Mouse (Mus musculus) bone marrow, adult 2 months (tissue): ENCODE data around the gene 4930404N11Rik. TPM values are rescaled to one million over a fixed set of nuclear protein-coding genes. Genes with fewer than 3 reads are reported as not detected.

Experiments
- H3K27ac ChIP-seq: fragments of 200-500 bp; 2 replicates; pipeline ENCODE4 v1.5.1; 2012; ENCODE audit warnings: low read depth, mild to moderate bottlenecking, control low read depth, inconsistent platforms, low read length; ENCODE audit not compliant: control insufficient read depth, poor library complexity, insufficient read depth
- H3K4me1 ChIP-seq: fragments of 200-500 bp; 2 replicates; pipeline ENCODE4 v1.6.1; 2011; ENCODE audit warnings: low read length; ENCODE audit not compliant: control insufficient read depth, insufficient read depth
- H3K4me3 ChIP-seq: fragments of 200-500 bp; replicated peaks from 2 replicates; pipeline ENCODE3; 2011; ENCODE audit warnings: mild to moderate bottlenecking, low read depth, low read length, control low read depth; ENCODE audit not compliant: control insufficient read depth
- CTCF ChIP-seq: fragments of 200-500 bp; IDR thresholded peaks from 2 replicates; pipeline ENCODE4 v1.5.1; 2011; ENCODE audit warnings: low read length, control low read depth; ENCODE audit not compliant: control insufficient read depth, insufficient read depth
- POLR2A ChIP-seq: fragments of 200-500 bp; IDR thresholded peaks from 2 replicates; pipeline ENCODE4 v1.6.1; 2011; ENCODE audit warnings: low read depth, mild to moderate bottlenecking, control low read depth, low read length, borderline replicate concordance; ENCODE audit not compliant: control insufficient read depth
- WGBS: fragments of 180-500 bp; shearing (Covaris S2); methylation state at CpG from one replicate; pipeline ENCODE4 v1.1.7; 2018; 5-methylcytosine and 5-hydroxymethylcytosine counted together
- polyA plus RNA-seq: library from polyadenylated mRNA; stranded (reverse); fragments of >200 nt; gene quantifications from 2 replicates; pipeline ENCODE4 v1.2.4, GENCODE M21; 2011; ENCODE audit warnings: low replicate concordance; ENCODE audit not compliant: missing spikeins, insufficient read depth, insufficient read length

The 4930404N11Rik gene
- polyA plus RNA-seq, 1 experiment = 12.3 TPM

GRCm38 (mm10) chr10:81404720-81405119 is 39.1 kb upstream of the 4930404N11Rik start:
- TF ChIP-seq CTCF (no peak), POLR2A (no peak)
- peak overlapping the region; percentile 46 for H3K4me3 ChIP-seq
- peak overlapping the region; percentile 72 for H3K27ac ChIP-seq
- H3K4me1 ChIP-seq = peaks cover 11% of the 10 kb centered on the region
- WGBS = 32% methylated on average over 18 of the region's 18 CpGs

- 64% methylated on average over 9 of the region's 9 CpGs for WGBS
Observed at GRCm38 (mm10) chr10:81404082-81404481, 38.5 kb upstream of the 4930404N11Rik start.

GRCm38 (mm10) chr10:81403511-81403910 is 37.9 kb upstream of the 4930404N11Rik start:
- Histone ChIP-seq H3K4me3 (no peak overlapping the region), H3K27ac (no peak overlapping the region), H3K4me1 (peaks cover 10% of the 10 kb centered on the region)
- WGBS = 91% methylated on average over 10 of the region's 10 CpGs
- TF ChIP-seq CTCF = no peak
- TF ChIP-seq POLR2A = no peak

More at GRCm38 (mm10) chr10:81404082-81404481, 38.5 kb upstream of the 4930404N11Rik start:
- Histone ChIP-seq H3K27ac (0 out of 2 replicates have a peak overlapping the region, but pooled peaks have one; percentile 72), H3K4me1 (peaks cover 11% of the 10 kb centered on the region), H3K4me3 (peak overlapping the region; percentile 46)
- TF ChIP-seq CTCF (no peak), POLR2A (no peak)

- WGBS = 77% methylated on average over 7 of the region's 7 CpGs
- TF ChIP-seq CTCF = no peak
- TF ChIP-seq POLR2A = no peak
- peaks cover 4% of the 10 kb centered on the region; the same call in 1 of the 2 replicates for H3K4me1 ChIP-seq
- no peak overlapping the region for H3K27ac ChIP-seq
- no peak overlapping the region for H3K4me3 ChIP-seq
Observed at GRCm38 (mm10) chr10:81402227-81402765, 36.7 kb upstream of the 4930404N11Rik start.

- Histone ChIP-seq H3K4me1 (peaks cover 4% of the 10 kb centered on the region; the same call in 1 of the 2 replicates), H3K4me3 (no peak overlapping the region), H3K27ac (no peak overlapping the region)
- 52% methylated on average over 18 of the region's 18 CpGs for WGBS
- no peak for TF ChIP-seq POLR2A
Observed at GRCm38 (mm10) chr10:81401521-81402226, 36.1 kb upstream of the 4930404N11Rik start.

- Histone ChIP-seq H3K27ac (no peak overlapping the region), H3K4me1 (peaks cover 4% of the 10 kb centered on the region; the same call in 1 of the 2 replicates), H3K4me3 (no peak overlapping the region)
- TF ChIP-seq CTCF = no peak
- 84% methylated on average over 10 of the region's 10 CpGs for WGBS
Observed at GRCm38 (mm10) chr10:81401205-81401520, 35.5 kb upstream of the 4930404N11Rik start.

GRCm38 (mm10) chr10:81400371-81401204 is 35.0 kb upstream of the 4930404N11Rik start:
- no peak overlapping the region for H3K27ac ChIP-seq
- H3K4me3 ChIP-seq = no peak overlapping the region
- WGBS = 89% methylated on average over 22 of the region's 22 CpGs
- H3K4me1 ChIP-seq = peaks cover 3% of the 10 kb centered on the region; the same call in 1 of the 2 replicates
- TF ChIP-seq CTCF (no peak), POLR2A (no peak)

- TF ChIP-seq POLR2A = no peak
- TF ChIP-seq CTCF = no peak
- H3K27ac ChIP-seq = no peak overlapping the region
- H3K4me1 ChIP-seq = peaks cover 2% of the 10 kb centered on the region; the same call in 1 of the 2 replicates
- no peak overlapping the region for H3K4me3 ChIP-seq
- 89% methylated on average over 18 of the region's 18 CpGs for WGBS
Observed at GRCm38 (mm10) chr10:81399798-81400308, 34.2 kb upstream of the 4930404N11Rik start.
